Mouse (Mus musculus) MN1 (cell line): ENCODE results near the gene Gas2.

ENCODE experiments used
- DNase-seq: peaks from one replicate; pipeline ENCODE4 v3.0.0-alpha.2; 2016; ENCODE audit warnings: low spot score

Gas2 gene

DNA sequence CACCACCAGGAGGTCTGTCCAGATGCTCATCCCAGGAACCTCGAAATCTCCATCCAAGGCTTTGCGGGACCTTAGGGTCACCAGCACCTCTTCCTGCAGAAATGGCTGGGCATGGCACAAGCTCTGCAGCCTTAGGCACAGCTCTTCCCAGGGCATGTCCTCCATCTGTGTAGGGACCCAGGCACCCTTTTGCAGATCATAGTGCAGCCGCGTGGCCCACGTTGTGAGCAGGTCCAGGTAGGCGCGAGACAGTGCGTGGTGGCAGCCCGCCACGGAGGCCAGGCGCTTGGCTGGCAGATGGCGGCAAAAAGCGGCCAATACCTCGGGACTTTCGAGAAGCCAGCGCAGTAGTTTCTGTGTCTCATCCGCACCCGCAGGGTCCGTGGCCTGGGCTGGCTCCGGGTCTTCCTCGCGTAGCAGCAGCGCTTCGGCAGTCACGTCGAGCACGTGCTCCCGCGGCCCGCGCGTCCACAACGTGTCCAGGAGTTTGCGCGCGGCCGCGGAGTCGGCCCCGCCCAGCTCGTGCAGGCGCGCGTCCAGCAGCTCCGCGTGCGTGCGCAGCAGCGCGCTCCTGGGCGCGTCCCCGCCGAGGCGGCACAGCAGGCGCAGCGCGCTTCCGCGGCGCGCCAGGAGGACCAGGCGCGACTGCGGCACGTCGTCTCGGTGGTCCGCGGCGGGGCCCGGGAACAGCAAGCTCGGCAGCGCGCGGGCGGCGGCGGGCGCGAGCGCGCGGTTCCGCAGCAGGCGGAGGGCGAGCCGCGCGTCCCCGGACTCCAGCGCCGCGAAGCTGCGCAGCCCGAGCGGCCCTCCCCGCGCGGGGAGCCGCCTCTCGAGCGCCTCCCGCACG, at the start of gene Gas2:
Gene Gas2 (plus strand): TSS at position 766 of the 847 bp plus-strand sequence.
- peak; percentile 7 for DNase-seq

DNA sequence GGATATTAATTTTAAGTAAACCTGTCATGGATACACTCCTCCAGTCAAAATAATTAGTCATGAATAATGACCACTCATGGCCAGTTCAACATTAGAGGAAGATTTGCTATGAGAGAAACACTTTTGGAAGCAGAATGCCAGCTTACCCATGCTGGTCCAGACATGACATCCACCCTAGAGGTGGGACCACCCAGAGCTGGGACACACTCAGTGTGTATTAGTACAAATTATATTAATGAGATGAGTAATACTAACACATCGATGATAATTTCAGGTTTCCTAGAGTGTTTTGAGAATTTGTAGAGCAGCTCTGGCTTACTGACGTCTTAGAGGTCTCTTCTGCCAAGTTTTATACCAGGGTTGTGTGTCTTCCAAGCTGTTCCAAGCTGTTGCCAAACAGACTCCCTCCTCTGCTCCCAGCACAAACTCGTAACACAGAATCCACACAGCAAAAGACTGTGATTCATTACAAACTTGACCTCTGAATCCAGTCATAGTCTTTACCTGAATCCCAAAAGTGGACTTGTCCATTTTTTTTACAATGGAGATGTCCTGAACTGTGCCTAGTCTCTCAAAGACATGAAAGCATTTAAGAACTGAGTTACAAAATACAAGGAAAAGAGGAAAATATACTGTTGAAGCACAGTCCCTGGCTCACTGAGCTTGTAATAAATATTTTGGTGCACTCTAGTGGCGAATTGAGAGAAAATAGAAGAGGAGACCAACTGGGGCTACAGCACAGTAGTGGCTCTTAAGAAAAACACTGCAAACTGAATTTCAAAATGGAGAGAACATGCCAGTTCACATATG, 46.1 kb upstream of the Gas2 start:
- DNase-seq = no peak

DNA sequence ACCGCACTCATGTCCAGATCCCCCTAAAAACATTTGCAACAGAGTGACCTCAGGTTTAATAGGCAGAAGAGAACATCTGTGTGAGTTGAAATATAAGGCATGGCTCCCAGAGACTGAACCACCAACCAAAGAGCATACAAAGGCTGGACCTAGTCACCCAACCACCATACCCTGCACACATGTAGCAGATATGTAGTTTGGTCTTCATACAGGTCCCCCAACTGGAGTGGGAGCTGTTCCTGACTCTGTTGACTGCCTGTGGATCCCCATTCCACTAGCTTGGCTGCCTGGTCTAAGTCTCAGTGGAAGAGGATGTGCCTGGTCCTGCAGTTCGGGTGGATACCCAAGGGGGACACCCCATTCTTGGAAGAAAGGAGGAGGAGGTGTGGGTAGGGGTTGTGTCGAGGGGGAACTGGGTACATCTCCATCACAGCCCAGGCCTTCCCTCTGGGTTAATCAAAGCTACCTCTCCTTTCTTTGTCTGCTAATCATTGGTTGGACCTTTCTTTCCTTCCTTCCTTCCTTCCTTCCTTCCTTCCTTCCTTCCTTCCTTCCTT, 45.5 kb upstream of the Gas2 start:
- no peak for DNase-seq

DNA sequence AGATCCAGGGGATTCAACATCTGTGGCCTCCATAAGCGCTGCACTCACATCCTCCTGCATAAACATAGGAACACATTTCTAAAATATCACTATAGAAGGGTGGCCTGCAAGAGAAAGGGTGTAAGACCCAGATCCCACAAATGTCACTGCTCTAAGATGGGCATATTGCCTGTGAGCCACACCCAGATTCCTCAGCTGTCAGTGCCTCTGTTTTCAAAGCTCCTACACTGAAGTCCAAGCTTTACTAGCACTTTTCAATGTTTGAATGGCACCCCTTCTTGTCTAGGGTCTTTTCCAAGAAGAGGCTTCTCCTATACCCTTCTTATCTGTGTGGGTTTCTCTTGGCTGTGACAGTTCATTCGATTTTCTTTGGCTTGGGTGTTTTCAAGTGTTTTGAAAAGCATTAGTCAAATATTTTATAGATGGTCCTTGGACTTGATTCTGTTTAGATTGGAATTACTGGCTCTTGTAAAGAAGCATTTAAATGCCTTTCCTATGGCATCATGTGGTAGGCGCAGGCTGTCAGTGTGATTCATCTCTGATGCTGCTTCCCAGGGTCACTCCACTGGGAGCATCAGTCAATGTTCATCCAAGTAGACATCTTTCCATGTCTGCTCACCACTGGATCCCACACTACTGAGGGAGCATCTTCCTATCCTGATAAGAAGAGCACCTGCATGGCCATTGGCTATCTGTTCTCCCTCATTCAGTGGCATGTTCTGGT, 43.4 kb upstream of the Gas2 start:
- DNase-seq = no peak

DNA sequence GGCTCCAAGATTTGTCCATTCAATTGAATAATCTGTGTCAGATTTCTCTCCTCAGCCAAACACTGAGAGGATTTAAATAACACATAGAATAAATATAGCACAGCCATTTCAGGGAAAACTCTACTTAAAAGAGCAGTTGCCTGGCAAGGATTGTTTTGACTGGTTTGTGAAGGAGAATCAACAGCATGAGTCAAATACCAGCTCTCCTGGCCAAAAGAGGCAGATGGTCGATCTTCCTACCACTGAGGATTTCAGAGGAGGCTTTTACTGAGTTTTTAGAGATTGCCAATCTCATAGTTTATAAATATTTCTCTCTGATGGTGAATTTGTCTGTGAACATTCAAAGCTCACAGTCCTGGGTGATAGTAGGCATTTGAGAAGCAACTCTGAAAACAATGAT, 41.9 kb upstream of the Gas2 start:
- DNase-seq = no peak

DNA sequence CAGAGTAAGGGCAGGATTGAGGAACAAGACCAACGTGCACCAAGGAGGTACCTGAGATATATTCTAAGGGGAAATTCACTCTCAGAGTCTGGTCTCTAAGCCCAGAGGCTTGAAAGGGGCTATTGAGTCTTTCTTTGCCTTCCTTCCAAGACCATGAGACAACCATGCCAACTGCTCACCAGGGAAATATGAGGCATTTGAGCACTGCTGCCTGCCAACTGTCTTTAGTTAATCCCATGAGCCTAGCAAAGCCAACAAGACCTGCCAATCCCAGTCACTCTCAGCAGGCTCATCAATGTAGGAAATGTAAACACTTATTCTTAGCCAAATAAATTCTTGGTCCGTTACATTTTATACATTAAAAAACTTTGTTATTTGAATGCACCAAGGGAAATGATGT, 40.3 kb upstream of the Gas2 start:
- DNase-seq = no peak

DNA sequence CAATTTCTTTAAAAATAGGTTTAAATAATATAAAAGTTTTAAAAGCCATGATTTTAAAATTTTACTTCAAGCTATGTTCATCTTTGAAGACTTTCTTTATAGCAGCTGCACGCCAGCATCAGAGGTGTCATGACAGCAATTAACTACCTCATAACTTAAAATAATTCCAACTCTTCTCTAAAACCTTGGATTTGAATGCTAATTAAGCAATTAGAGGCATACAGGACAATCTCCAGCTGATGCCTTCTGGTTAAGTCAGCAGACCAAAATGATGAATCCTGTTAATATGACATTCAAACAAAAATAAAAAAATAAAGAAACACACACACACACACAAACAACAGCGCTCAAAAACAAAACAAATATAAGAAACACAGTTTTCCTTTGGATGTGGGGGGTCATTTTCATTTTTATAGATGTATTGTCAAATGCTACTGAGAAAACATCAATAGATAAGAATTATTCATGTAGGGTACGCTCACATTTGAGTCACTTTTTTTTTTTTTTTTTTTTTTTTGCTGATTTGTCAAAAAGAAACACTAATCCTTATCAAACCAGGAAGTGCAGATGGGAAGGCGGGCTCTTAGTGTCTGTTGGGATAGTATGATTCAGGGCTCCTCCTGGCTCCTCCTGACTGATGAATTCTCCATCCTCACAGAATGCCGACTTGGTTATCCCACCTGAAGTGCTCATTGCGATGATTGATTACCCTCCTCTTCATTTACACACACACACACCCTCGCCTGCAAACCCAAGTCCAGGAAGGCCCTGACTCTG, 38.1 kb upstream of the Gas2 start:
- no peak for DNase-seq

DNA sequence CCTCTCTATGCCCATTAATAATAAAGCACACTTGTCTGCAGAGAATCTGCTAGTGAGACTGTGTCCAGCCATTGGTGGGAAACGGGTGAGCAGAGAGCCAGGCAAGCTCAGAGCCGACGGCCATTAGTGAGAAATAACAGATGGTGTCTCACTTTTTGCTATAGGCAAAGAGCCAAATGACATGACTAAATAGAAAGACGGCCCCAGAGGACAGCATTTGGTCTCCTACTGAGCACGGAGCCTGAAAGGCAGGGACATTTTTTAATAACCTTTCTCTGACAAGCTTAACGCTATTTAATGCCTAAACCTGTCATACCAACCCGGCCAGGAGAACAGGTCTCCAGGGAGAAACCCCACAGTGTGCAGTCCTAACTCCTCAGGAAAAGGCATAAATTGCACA, 29.9 kb upstream of the Gas2 start:
- peak; percentile 14 for DNase-seq

DNA sequence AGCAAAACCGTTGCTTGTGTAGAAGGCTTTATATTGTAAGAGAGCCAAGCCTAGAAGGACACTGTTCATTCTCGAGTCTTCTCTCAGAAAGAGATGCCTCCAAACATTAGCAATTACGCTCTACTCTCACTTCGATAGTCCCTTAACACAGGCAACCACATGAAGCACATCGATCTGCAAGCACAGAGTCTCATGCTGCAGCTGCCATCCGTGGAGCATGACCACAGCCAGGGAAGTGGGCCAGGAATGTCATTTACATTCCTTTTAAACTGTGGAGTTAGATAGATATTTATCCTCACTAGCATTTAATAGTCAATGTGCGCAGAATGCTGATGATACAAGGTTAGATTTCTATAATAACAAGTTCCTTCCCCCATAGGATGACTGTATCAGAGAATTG, 21.3 kb upstream of the Gas2 start:
- DNase-seq = no peak

DNA sequence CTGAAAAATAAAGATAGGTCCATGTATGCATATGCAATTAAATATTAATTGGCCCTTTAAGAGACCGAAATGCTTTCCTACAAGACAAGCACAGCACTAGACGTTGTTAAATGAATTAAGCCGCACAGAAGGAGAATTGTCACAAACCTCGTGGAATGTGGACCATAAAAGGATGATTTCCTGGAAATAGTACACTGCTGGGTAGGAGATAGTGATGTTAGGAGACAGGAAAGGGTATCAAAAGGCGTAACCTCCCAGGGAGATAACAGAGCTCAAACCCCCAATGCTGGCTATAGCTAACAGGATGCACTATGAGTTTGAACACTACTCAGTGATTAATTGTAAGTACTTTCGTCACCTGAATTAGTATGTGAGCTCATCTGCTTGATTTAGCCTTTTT, 10.9 kb upstream of the Gas2 start:
- no peak for DNase-seq

DNA sequence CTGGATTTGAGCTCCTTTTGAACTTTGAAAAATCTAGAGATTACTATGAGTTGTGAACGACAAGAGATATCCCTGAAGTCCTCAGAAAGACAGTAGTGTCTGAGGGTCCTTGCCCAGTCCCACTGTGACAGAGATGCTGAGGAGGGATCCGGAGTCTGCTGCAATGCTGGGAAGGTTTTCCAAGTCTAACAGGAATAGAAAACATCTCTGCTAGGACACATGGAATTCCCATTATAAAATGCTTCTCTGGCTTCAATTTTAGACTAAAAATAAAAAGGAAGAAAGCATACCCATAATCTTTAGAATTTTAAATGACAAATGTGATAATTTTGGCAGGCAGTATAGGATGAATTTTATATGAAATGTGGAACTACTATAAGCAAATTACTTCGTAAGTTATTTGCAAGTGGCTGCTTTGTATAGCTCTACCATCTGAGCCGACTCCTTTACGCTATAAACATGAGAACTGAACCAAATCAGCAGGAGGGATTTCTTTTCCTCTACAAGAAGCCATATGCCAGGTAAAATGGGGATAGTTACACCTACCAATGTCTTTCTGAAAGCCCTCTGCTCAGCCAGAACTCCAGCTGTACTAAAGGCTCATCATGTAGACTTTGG, 9.8 kb upstream of the Gas2 start:
- DNase-seq = no peak

DNA sequence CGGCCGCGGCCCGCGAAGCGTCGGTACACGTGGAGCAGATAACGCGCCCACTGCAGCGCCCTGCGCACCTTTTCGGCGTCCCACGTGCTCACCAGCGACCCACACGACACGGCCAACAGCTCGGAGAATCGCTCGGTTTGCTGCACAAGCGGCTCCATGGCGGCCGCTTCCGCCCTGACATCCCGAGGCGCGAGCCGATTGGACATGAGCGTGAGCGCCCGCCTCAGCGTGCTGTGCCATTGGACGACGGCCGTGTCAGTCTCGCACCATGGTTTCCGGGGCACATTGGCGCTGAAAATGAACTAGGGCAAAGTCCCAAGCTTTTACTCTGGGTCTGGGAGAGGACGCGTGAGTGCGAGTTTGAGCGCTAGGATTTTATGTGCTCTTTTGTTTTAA, 280 bp downstream of the Gas2 start, which contains the start of gene Fancf:
Gene Fancf (minus strand): TSS at position 171 of the 396 bp plus-strand sequence.
- peak; percentile 96 for DNase-seq

DNA sequence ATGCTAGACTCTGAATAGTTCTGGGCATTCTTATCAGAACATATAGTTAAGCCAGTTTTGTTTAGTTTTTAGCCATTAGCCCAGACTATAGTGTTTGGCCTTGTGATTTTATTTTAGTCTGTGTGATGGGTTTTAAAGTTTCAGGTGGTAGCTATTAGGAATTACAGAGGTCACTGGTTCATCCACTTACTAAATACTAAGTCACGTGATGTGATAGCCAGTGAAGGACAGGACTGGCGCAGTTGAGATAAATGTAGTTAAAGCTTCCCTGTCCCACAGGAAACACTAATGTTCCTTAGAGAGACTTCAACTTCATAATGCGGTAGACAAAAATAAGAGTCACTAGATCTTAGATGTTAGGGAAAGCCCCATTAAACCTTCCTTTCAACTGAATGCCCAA, 1.0 kb downstream of the Gas2 start:
- DNase-seq = no peak

DNA sequence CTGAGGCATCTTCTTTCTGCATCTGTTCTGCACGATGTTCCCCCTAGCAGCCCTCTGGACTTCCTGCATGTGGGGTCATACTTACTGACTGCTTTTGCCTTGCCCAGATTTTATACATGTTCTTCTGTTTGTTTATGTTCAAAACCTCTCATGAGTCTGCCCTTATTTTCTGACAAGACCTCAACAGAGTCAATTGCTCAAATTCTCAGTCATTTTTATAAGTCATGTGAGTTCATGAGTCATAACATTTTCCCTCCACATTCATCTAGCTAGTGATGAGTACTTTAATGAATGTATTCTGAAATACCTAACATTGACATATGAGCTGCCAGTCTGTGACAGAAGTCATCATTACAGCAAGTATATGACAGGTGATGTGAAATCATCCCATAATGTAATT, 3.5 kb downstream of the Gas2 start:
- DNase-seq = no peak

DNA sequence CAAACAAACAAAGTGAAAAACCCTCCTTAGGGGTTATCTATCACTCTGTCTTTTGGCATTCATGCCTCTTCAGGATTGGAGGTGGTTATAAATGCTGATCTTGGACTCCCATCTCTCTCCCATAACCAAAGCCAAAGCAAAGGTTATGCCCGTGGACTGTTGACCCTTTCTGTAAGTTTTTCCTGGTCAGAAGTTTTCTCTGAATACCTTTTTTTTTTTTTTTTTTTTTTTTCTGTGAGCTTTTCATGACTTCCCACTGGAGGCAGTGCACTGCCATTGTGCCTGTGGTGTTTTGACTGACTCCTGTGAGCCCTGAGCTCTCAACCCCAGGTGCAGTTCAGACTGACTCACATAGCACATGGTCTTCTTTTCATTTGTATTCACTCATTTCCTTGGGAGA, 6.2 kb downstream of the Gas2 start:
- no peak for DNase-seq

DNA sequence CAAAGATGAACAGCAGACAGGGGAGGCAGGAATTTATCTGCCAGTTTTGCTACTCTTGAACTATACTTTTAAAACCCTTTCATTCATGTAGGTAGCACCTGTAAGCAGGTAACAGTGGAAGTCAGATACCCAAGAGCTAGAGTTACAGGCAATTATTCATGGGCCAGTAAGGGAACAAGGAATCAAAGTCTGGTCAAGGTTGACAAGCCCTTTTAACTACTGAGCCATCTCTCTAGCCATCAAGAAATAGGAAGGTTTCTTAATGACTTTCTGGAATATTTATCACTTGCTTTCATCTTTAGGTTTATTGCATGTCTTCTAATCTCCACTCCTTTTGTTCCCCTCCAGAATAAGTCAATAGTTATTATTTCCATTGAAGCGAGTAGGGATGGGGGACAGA, 10.2 kb downstream of the Gas2 start:
- DNase-seq = no peak

DNA sequence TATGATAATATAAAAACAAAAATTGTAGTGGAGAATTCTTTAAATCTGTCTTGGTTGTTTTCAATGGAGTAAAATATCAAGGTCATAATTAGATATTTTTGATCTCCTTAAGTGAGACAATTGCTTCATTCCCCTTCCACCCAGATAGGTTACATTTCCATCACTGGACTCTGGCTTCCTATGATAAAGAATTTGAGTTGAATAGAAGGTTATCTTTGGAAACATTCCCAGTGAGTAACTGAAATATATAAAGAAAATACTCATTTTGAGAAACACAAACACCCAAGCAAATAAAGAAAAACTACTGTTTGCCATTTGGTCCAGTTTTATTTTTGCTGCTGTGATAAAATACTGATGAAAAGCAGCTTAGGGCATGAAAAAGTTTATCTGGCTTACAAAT, 10.8 kb downstream of the Gas2 start:
- DNase-seq = no peak

DNA sequence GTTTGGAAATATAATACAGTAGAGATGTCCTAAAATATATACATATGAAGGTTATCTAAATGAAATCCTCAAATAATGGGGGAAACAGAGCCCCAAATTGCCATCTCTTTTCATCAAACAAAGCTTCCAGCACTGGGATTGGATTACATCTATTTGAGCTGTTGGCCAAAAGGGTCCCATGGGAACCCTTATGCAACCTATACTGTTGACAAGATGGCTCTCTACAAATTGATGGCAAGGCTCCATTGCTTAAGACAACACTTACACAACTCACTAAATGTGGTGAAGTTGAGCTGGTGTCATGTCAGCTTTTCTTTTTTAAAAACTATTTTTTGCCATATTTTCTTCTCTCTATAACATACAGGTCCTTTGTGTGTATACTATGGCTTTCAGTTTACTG, 14.5 kb downstream of the Gas2 start:
- no peak for DNase-seq

DNA sequence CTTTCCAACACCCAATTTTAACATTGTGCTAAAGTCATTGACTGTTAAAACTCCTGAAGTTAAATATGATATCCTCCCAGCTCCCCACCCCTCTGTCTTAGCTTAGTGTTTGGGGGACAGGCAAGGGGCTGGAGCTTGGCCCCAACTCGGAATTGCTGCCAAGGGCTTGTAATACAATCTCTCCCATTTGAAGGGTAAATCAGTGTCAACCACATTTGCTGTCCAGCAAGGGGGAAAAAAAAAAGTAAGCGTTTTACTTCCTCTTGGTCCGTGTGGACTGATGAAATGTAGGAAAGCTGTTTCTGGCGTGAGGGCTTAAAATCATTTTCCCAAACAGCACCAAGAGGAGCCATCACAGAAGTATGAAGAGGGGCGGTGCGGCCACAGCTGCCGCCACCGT, 16.9 kb downstream of the Gas2 start:
- no peak for DNase-seq

DNA sequence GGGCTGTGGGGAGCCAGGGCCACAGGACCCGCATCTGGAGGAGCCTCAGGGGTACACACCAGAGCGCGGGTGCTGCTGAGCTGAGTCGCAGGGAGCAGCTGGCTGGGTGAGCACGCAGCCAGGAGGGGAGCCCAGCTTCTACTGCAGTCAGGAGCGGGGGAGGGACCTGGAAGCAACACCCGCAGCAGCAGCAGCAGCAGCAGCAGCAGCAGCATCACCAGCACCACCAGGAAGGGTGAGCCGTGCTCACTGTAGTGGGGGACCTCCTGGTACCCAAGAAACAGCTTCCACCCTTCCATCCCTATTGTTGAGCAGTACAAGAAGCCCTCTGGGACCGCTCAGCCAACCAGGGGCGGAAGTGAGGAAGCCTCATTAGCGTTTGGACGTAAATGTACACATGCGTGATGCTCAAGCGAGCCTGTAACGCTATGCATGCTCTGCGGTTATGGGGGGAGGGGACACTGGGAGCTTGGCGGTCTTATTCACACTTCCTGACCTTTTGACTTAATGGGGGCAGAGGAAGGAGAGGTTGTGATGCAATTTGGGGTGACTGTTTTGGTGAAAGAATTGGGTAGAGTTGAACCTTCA, 17.4 kb downstream of the Gas2 start:
- peak; percentile 26 for DNase-seq

DNA sequence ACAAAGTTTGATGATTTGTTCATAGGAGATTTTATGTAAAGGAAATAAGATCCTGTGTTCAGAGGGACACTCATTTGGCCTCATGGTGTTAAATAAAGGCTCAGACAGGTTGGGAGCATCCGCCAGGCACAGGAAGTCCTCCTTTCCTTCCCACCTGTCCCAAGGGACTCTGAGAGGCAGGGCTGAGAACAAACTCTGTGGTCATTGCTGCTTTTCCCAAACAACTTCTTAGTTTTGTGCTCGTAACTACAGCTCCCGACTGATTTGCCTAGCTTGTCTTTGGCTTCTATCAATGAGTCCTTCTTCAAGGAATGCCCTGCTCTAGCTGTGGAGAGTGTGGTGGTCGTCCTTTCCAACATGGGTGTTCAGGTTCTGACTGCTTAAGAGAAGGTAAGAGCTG, 18.3 kb downstream of the Gas2 start:
- DNase-seq = no peak
